Mouse (Mus musculus): ENCODE results near the gene Vsig10l. TPM values are rescaled to one million over a fixed set of nuclear protein-coding genes. Genes with fewer than 3 reads are reported as not detected.

Gene Vsig10l
- polyA plus RNA-seq, 1 experiment from 2014 or later: 15.4 TPM

- no peak within 1 kb of the TSS for H3K27ac ChIP-seq (ENCODE audit: low read depth, low read length)
- no peaks in the 10 kb centered on the region for H3K27me3 ChIP-seq (ENCODE audit: control insufficient read depth, insufficient read depth, low read length)
- H3K4me1 ChIP-seq (ENCODE audit: control insufficient read depth, insufficient read depth, low read length): no peaks in the 10 kb centered on the region
- H3K4me2 ChIP-seq (ENCODE audit: low read depth, low read length): no peak within 1 kb of the TSS
- no peak within 1 kb of the TSS for H3K4me3 ChIP-seq (ENCODE audit: low read depth, low read length)
- H3K36me3 ChIP-seq (ENCODE audit: control insufficient read depth, insufficient read depth, low read length): no peaks in the 10 kb centered on the region
- 78% methylated on average over 10 of the region's 10 CpGs for WGBS
- no peak for ATAC-seq (ENCODE audit: low read depth)
- no peaks in the 10 kb centered on the region for H3K9me3 ChIP-seq (ENCODE audit: control insufficient read depth, low read length)
- H3K9ac ChIP-seq (replicated peaks; ENCODE audit: low read depth, low read length): no peak within 1 kb of the TSS
These were observed 26.4 kb upstream of the Vsig10l start, which contains the start of gene Nkg7 for GRCm38 (mm10) chr7:43436341-43437255. Gene Nkg7, plus strand, starts transcription at chr7:43437073.

- Histone ChIP-seq H3K4me1 (ENCODE audit: control insufficient read depth, insufficient read depth, low read length) (peaks cover 6% of the 10 kb centered on the region), H3K27ac (ENCODE audit: low read depth, low read length) (no peak overlapping the region), H3K9me3 (ENCODE audit: control insufficient read depth, low read length) (no peaks in the 10 kb centered on the region), H3K4me2 (ENCODE audit: low read depth, low read length) (no peak overlapping the region), H3K4me3 (ENCODE audit: low read depth, low read length) (no peak overlapping the region), H3K9ac (replicated peaks; ENCODE audit: low read depth, low read length) (no peak overlapping the region), H3K27me3 (ENCODE audit: control insufficient read depth, insufficient read depth, low read length) (no peaks in the 10 kb centered on the region), H3K36me3 (ENCODE audit: control insufficient read depth, insufficient read depth, low read length) (no peaks in the 10 kb centered on the region)
- WGBS: 88% methylated on average over 4 of the region's 4 CpGs
- no peak for ATAC-seq (ENCODE audit: low read depth)
These were observed 24.3 kb upstream of the Vsig10l start for GRCm38 (mm10) chr7:43438611-43439010.

- Histone ChIP-seq H3K36me3 (ENCODE audit: control insufficient read depth, insufficient read depth, low read length) (no peaks in the 10 kb centered on the region), H3K27me3 (ENCODE audit: control insufficient read depth, insufficient read depth, low read length) (no peaks in the 10 kb centered on the region), H3K27ac (ENCODE audit: low read depth, low read length) (no peak within 1 kb of the TSS), H3K9me3 (ENCODE audit: control insufficient read depth, low read length) (no peaks in the 10 kb centered on the region), H3K4me2 (ENCODE audit: low read depth, low read length) (no peak within 1 kb of the TSS), H3K4me1 (ENCODE audit: control insufficient read depth, insufficient read depth, low read length) (peaks cover 17% of the 10 kb centered on the region), H3K4me3 (ENCODE audit: low read depth, low read length) (no peak within 1 kb of the TSS), H3K9ac (replicated peaks; ENCODE audit: low read depth, low read length) (no peak within 1 kb of the TSS)
- no peak for ATAC-seq (ENCODE audit: low read depth)
- WGBS: 79% methylated on average over 6 of the region's 6 CpGs
These were observed 22.5 kb upstream of the Vsig10l start, which contains the start of gene Cldnd2 for GRCm38 (mm10) chr7:43440482-43440881. Gene Cldnd2, plus strand, starts transcription at chr7:43440782.

- ATAC-seq (ENCODE audit: low read depth): no peak
- Histone ChIP-seq H3K4me3 (ENCODE audit: low read depth, low read length) (no peak overlapping the region), H3K9ac (replicated peaks; ENCODE audit: low read depth, low read length) (no peak overlapping the region), H3K9me3 (ENCODE audit: control insufficient read depth, low read length) (no peaks in the 10 kb centered on the region), H3K36me3 (ENCODE audit: control insufficient read depth, insufficient read depth, low read length) (no peaks in the 10 kb centered on the region), H3K27me3 (ENCODE audit: control insufficient read depth, insufficient read depth, low read length) (no peaks in the 10 kb centered on the region), H3K27ac (ENCODE audit: low read depth, low read length) (no peak overlapping the region), H3K4me1 (ENCODE audit: control insufficient read depth, insufficient read depth, low read length) (peaks cover 17% of the 10 kb centered on the region), H3K4me2 (ENCODE audit: low read depth, low read length) (no peak overlapping the region)
- WGBS: 88% methylated on average over 3 of the region's 3 CpGs
These were observed 21.9 kb upstream of the Vsig10l start for GRCm38 (mm10) chr7:43441071-43441470.

GRCm38 (mm10) chr7:43442684-43443083 is 20.3 kb upstream of the Vsig10l start:
- H3K36me3 ChIP-seq (ENCODE audit: control insufficient read depth, insufficient read depth, low read length): no peaks in the 10 kb centered on the region
- 8% methylated on average over 9 of the region's 9 CpGs for WGBS
- peak overlapping the region; percentile 52 for H3K4me3 ChIP-seq (ENCODE audit: low read depth, low read length)
- peak overlapping the region; percentile 57 for H3K4me2 ChIP-seq (ENCODE audit: low read depth, low read length)
- ATAC-seq (ENCODE audit: low read depth): no peak
- H3K27ac ChIP-seq (ENCODE audit: low read depth, low read length): peak overlapping the region; percentile 90
- peaks cover 17% of the 10 kb centered on the region for H3K4me1 ChIP-seq (ENCODE audit: control insufficient read depth, insufficient read depth, low read length)
- H3K9me3 ChIP-seq (ENCODE audit: control insufficient read depth, low read length): no peaks in the 10 kb centered on the region
- H3K27me3 ChIP-seq (ENCODE audit: control insufficient read depth, insufficient read depth, low read length): no peaks in the 10 kb centered on the region
- H3K9ac ChIP-seq (replicated peaks; ENCODE audit: low read depth, low read length): peak overlapping the region; percentile 63

GRCm38 (mm10) chr7:43443126-43443916 is 19.6 kb upstream of the Vsig10l start:
- Histone ChIP-seq H3K27ac (ENCODE audit: low read depth, low read length) (peak overlapping the region; percentile 90), H3K4me1 (ENCODE audit: control insufficient read depth, insufficient read depth, low read length) (peaks cover 17% of the 10 kb centered on the region), H3K4me3 (ENCODE audit: low read depth, low read length) (peak overlapping the region; percentile 52), H3K27me3 (ENCODE audit: control insufficient read depth, insufficient read depth, low read length) (no peaks in the 10 kb centered on the region), H3K36me3 (ENCODE audit: control insufficient read depth, insufficient read depth, low read length) (no peaks in the 10 kb centered on the region), H3K9me3 (ENCODE audit: control insufficient read depth, low read length) (no peaks in the 10 kb centered on the region), H3K4me2 (ENCODE audit: low read depth, low read length) (peak overlapping the region; percentile 57), H3K9ac (replicated peaks; ENCODE audit: low read depth, low read length) (peak overlapping the region; percentile 63)
- under 1% methylated on average over 36 of the region's 36 CpGs for WGBS
- peak; percentile 85 for ATAC-seq (ENCODE audit: low read depth)

GRCm38 (mm10) chr7:43443917-43444293 is 19.0 kb upstream of the Vsig10l start, which contains the start of the genes Etfb and Gm45233:
Gene Etfb, plus strand, starts transcription at chr7:43444083.
Gene Gm45233, plus strand, starts transcription at chr7:43444128.
- Histone ChIP-seq H3K4me1 (ENCODE audit: control insufficient read depth, insufficient read depth, low read length) (peaks cover 17% of the 10 kb centered on the region), H3K9me3 (ENCODE audit: control insufficient read depth, low read length) (no peaks in the 10 kb centered on the region), H3K27me3 (ENCODE audit: control insufficient read depth, insufficient read depth, low read length) (no peaks in the 10 kb centered on the region), H3K36me3 (ENCODE audit: control insufficient read depth, insufficient read depth, low read length) (no peaks in the 10 kb centered on the region), H3K9ac (replicated peaks; ENCODE audit: low read depth, low read length) (peak within 1 kb of the TSS; percentile 66), H3K4me2 (ENCODE audit: low read depth, low read length) (peak within 1 kb of the TSS; percentile 57), H3K27ac (ENCODE audit: low read depth, low read length) (peak within 1 kb of the TSS; percentile 90), H3K4me3 (ENCODE audit: low read depth, low read length) (peak within 1 kb of the TSS; percentile 52)
- peak; percentile 97 for ATAC-seq (ENCODE audit: low read depth)
- under 1% methylated on average over 27 of the region's 27 CpGs for WGBS

GRCm38 (mm10) chr7:43447801-43448200 is 15.2 kb upstream of the Vsig10l start:
- no peak for ATAC-seq (ENCODE audit: low read depth)
- H3K4me1 ChIP-seq (ENCODE audit: control insufficient read depth, insufficient read depth, low read length): peaks cover 13% of the 10 kb centered on the region
- no peak overlapping the region for H3K4me2 ChIP-seq (ENCODE audit: low read depth, low read length)
- H3K9me3 ChIP-seq (ENCODE audit: control insufficient read depth, low read length): no peaks in the 10 kb centered on the region
- no peaks in the 10 kb centered on the region for H3K36me3 ChIP-seq (ENCODE audit: control insufficient read depth, insufficient read depth, low read length)
- 94% methylated on average over 4 of the region's 4 CpGs for WGBS
- H3K27ac ChIP-seq (ENCODE audit: low read depth, low read length): no peak overlapping the region
- no peak overlapping the region for H3K9ac ChIP-seq (replicated peaks; ENCODE audit: low read depth, low read length)
- no peaks in the 10 kb centered on the region for H3K27me3 ChIP-seq (ENCODE audit: control insufficient read depth, insufficient read depth, low read length)
- no peak overlapping the region for H3K4me3 ChIP-seq (ENCODE audit: low read depth, low read length)
